In the genomic region with DNA sequence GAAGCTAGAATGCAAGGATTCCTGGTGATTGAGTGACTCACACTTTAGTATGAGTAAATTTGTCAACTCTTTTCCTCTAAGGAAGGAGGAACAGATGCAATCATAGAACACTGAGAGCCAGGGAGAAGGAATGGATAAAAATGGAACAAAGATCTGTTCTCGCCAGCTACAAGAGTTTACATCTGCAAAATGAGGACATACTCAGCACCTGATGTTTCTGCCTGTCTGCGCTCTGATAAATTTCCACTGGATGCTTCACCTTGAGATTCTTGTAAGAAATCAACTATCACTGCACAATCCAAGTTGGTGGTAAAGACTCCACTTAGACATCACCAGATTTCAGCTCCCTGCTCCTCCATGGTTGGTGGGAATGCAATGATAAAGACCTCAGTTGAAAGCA, we compare ENCODE assay signal across 31 mouse cellular contexts.
A peak's percentile ranks its signal among the peaks of the same experiment; 100 is the strongest.
DNase-seq lines count a peak whose midpoint lies in the region; ATAC-seq and TF ChIP-seq lines count a peak whose summit lies in the region.
"Had no signal": no experiment of that assay in that cellular context is flagged by ENCODE, and none has a peak within 500 bp of the region (broad histone marks: within the 10 kb centered on the region; RNA-seq: fewer than 3 reads in every experiment).

No protein-coding gene starts in this region.

- no peak for TF ChIP-seq CTCF in layer of hippocampus, adult 2 months (conservative IDR thresholded peaks at IDR 0.05)

- no peak for ATAC-seq in forebrain, embryonic 12.5 days (ENCODE audit: low FRiP score)
- ATAC-seq: forebrain, embryonic 13.5 days; intestine, postnatal 0 days; liver, embryonic 12.5 days; Patski had no signal

- 92% methylated on average over 2 of the region's 2 CpGs for WGBS in forebrain, embryonic 12.5 days

- H3K27me3 ChIP-seq in forebrain, embryonic 12.5 days: no peaks in the 10 kb centered on the region
- H3K27me3 ChIP-seq: CH12.LX; embryonic facial prominence, embryonic 13.5 days; forebrain, embryonic 13.5 days; hindbrain, embryonic 12.5 days; kidney, embryonic 15.5 days; limb, embryonic 13.5 days; liver, embryonic 12.5 days; neural tube, embryonic 15.5 days; Patski; stomach, embryonic 15.5 days had no signal

- H3K4me3 ChIP-seq in layer of hippocampus, adult 2 months: no peak overlapping the region
- no peak overlapping the region for H3K4me3 ChIP-seq in forebrain, embryonic 12.5 days (replicated peaks)
- H3K4me3 ChIP-seq: embryonic facial prominence, embryonic 13.5 days; erythroblast, embryonic 14.5 days; forebrain, embryonic 13.5 days; heart, adult 2 months; hindbrain, embryonic 12.5 days; kidney, embryonic 15.5 days; limb, embryonic 13.5 days; liver, embryonic 12.5 days; neural tube, embryonic 15.5 days; stomach, embryonic 15.5 days had no signal

- no peaks in the 10 kb centered on the region for H3K4me1 ChIP-seq in forebrain, embryonic 12.5 days
- H3K4me1 ChIP-seq: embryonic facial prominence, embryonic 13.5 days; forebrain, embryonic 13.5 days; hindbrain, embryonic 12.5 days; kidney, embryonic 15.5 days; limb, embryonic 13.5 days; liver, embryonic 12.5 days; neural tube, embryonic 15.5 days; stomach, embryonic 15.5 days had no signal

- no peaks in the 10 kb centered on the region for H3K9me3 ChIP-seq in forebrain, embryonic 12.5 days
- H3K9me3 ChIP-seq: embryonic facial prominence, embryonic 13.5 days; forebrain, embryonic 13.5 days; G1E; hindbrain, embryonic 12.5 days; kidney, embryonic 15.5 days; limb, embryonic 13.5 days; liver, embryonic 12.5 days; neural tube, embryonic 15.5 days; stomach, embryonic 15.5 days had no signal

- intact Hi-C loops in left cerebral cortex, postnatal 36 days (cut with DNase I): loop anchor here (10.0 kb wide), 1 partner anchor 157 kb away; no protein-coding TSS in a partner anchor

- peak; percentile 21 to 58 for DNase-seq in layer of hippocampus, adult 2 months (ENCODE audit: low spot score in 2 of 2)
- no peak for DNase-seq in layer of hippocampus, postnatal 10 days (ENCODE audit: low spot score in 2 of 2)
- peak; percentile 45 to 66 for DNase-seq in frontal cortex, postnatal 36 days (ENCODE audit: low spot score in 2 of 2)
- DNase-seq in layer of hippocampus, postnatal 14 days (ENCODE audit: low spot score in 2 of 2): peak; percentile 6 to 22
- DNase-seq in left cerebral cortex, postnatal 36 days (ENCODE audit: low spot score in 2 of 2): peak; percentile 45 to 47
- DNase-seq in urinary bladder, postnatal 36 days (ENCODE audit: low spot score in 2 of 2): no peak
- DNase-seq in lung, postnatal 25 days (ENCODE audit: low spot score): no peak
- DNase-seq: adrenal gland, adult 2 months; B cell, adult 2 months; cerebellum, adult 18-20 months; cerebellum, postnatal 25 days; embryo, embryonic 11 days; gastrocnemius, postnatal 25 days; heart, adult 2 months; lung, adult 18-20 months; lung, postnatal 10 days had no signal

- no peak overlapping the region for H3K4me2 ChIP-seq in forebrain, embryonic 12.5 days
- H3K4me2 ChIP-seq: embryonic facial prominence, embryonic 13.5 days; forebrain, embryonic 13.5 days; hindbrain, embryonic 12.5 days; kidney, embryonic 15.5 days; limb, embryonic 13.5 days; liver, embryonic 12.5 days; midbrain, embryonic 11.5 days; neural tube, embryonic 15.5 days; stomach, embryonic 15.5 days had no signal

- no peaks in the 10 kb centered on the region for H3K36me3 ChIP-seq in forebrain, embryonic 12.5 days (replicated peaks)
- H3K36me3 ChIP-seq: embryonic facial prominence, embryonic 13.5 days; G1E; hindbrain, embryonic 12.5 days; kidney, embryonic 15.5 days; limb, embryonic 13.5 days; liver, embryonic 12.5 days; neural tube, embryonic 15.5 days; stomach, embryonic 15.5 days had no signal

- peak overlapping the region; percentile 75 for H3K27ac ChIP-seq in layer of hippocampus, adult 2 months
- H3K27ac ChIP-seq in forebrain, embryonic 12.5 days: no peak overlapping the region
- H3K27ac ChIP-seq: embryonic facial prominence, embryonic 13.5 days; forebrain, embryonic 13.5 days; heart, adult 2 months; hindbrain, embryonic 12.5 days; kidney, embryonic 15.5 days; limb, embryonic 13.5 days; liver, embryonic 12.5 days; neural tube, embryonic 15.5 days; stomach, embryonic 15.5 days had no signal

- H3K9ac ChIP-seq in forebrain, embryonic 12.5 days: no peak overlapping the region
- H3K9ac ChIP-seq: embryonic facial prominence, embryonic 13.5 days; forebrain, embryonic 13.5 days; hindbrain, embryonic 12.5 days; kidney, embryonic 15.5 days; limb, embryonic 13.5 days; liver, embryonic 12.5 days; neural tube, embryonic 15.5 days; stomach, embryonic 15.5 days had no signal

Comparison
In these comparisons a context has a peak if more than half of its experiments do, and no peak if none do; other contexts are left out.
1. DNase-seq: peak in layer of hippocampus, adult 2 months (2 of 2), frontal cortex, postnatal 36 days (2 of 2), layer of hippocampus, postnatal 14 days (2 of 2) and left cerebral cortex, postnatal 36 days (2 of 2); none in layer of hippocampus, postnatal 10 days (0 of 2), urinary bladder, postnatal 36 days (0 of 2) and lung, postnatal 25 days (single experiment).